Mouse (Mus musculus) T-cell, adult 66 days (primary cell): ENCODE measurements around the gene Igsf1. TPM values are rescaled to one million over a fixed set of nuclear protein-coding genes. Genes with fewer than 3 reads are reported as not detected.

Experiments used
- total RNA-seq, 2 experiments: library from RNA; stranded (reverse); gene quantifications; 3 replicates in 1 of 2; 4 replicates in 1 of 2; pipeline ENCODE4 v1.2.4; 2023

Igsf1 gene
- total RNA-seq, result not detected

GRCm38 (mm10) chrX:49797213-49798019 lies at the start of gene Igsf1:
Igsf1 (minus strand) TSS chrX:49797749.

GRCm38 (mm10) chrX:49734959-49735358 lies 62.6 kb downstream of the Igsf1 start, which contains the start of gene Olfr1321:
Olfr1321 (minus strand) TSS chrX:49735059.

Other genes with a start within 250 kb of the Igsf1 start
- not detected for gene Olfr1320, start 125.4 kb downstream of the Igsf1 start, total RNA-seq
- gene Olfr1321, start 62.7 kb downstream of the Igsf1 start, total RNA-seq, result not detected
- not detected for gene Olfr1322, start 93.7 kb upstream of the Igsf1 start, total RNA-seq
- gene Olfr1323, start 221.6 kb upstream of the Igsf1 start, total RNA-seq, result not detected